Mouse (Mus musculus): ENCODE measurements around the gene Pimreg. TPM values are rescaled to one million over a fixed set of nuclear protein-coding genes. Genes with fewer than 3 reads are reported as not detected.
A peak's percentile ranks its signal among the peaks of the same experiment; 100 is the strongest.

Pimreg gene
- polyA plus RNA-seq, 1 experiment from 2014 or later, result 79.0 TPM

DNA sequence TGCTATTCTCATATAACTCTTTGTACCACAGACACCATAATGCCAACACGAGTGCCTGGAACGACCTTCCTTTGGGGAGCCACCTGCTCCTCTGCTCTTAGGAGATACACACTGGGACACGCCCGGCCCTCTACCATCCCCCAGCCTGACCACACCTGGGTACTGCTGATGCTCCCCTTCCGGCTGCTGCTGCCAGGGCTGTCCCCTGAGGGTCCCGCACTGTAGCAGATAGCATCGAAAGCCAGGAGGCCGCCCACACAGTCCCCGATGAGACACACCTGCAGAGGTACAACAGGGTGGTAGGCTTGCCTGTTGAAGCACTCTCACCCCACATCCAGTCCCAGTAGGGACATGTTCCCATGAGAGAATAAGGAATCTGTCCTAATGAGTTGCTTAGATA lies 28.9 kb downstream of the Pimreg start:
- no peak for ATAC-seq
- Histone ChIP-seq H3K27me3 (no peaks in the 10 kb centered on the region), H3K36me3 (no peaks in the 10 kb centered on the region), H3K4me3 (replicated peaks) (no peak overlapping the region), H3K9me3 (no peaks in the 10 kb centered on the region), H3K27ac (no peak overlapping the region), H3K9ac (replicated peaks) (no peak overlapping the region), H3K4me1 (replicated peaks) (peaks cover 16% of the 10 kb centered on the region; the same call in 1 of the 2 replicates), H3K4me2 (replicated peaks) (no peak overlapping the region)
- WGBS, result 83% methylated on average over 9 of the region's 9 CpGs

DNA sequence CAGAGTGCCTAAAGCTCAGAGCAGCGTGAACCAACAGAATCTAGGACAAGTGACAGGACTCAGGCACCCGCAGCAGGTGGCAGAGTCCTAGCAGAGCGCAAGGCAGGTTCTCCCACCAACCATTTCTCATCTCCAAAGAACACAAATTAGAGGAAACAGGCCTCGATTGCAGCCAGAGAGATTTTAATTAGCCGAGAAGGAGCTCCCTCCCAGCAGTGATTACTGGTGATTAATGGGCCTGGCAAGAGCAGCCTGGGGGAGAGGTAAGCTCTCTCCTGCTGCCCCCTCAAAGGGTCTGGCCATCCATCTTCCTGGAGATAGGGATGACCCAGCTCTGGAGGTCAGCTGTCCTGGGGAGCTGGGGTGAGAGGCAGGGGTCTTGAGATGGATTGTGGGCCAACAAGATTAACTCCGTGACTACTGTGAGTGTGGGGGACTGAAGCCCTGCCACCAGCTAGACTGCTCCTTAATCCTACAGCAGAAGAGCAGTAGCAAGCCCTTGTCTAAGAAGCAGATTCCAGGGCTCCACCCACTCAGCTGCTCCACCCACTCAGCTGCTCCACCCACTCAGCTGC lies 30.6 kb downstream of the Pimreg start:
- WGBS, result 51% methylated on average over 6 of the region's 6 CpGs
- Histone ChIP-seq H3K27me3 (no peaks in the 10 kb centered on the region), H3K4me1 (replicated peaks) (peaks cover 16% of the 10 kb centered on the region; the same call in 1 of the 2 replicates), H3K4me2 (replicated peaks) (no peak overlapping the region), H3K4me3 (replicated peaks) (no peak overlapping the region), H3K36me3 (no peaks in the 10 kb centered on the region), H3K9ac (replicated peaks) (no peak overlapping the region), H3K9me3 (no peaks in the 10 kb centered on the region), H3K27ac (no peak overlapping the region)
- no peak for ATAC-seq

DNA sequence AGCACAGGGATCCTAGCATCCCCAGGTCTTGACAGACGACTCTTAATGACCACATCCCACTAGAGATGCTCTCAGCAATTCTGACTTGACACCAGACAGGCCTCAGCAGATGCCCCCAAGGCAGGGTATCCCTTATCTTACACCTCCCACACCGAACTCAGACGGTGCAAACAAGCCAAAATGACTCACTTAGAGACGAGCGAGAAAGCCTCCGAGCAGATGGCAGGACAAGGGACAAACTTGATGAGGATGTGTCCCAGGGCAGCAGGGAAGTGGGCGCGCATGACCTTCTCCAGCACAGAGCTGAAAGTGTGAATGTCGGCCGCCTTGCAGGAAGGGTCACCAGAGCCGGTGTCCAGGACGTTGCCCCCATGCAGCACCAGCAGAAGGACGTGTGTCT lies 32.4 kb downstream of the Pimreg start:
- Histone ChIP-seq H3K4me1 (replicated peaks) (peaks cover 13% of the 10 kb centered on the region), H3K4me2 (replicated peaks) (no peak overlapping the region), H3K27ac (no peak overlapping the region), H3K4me3 (replicated peaks) (no peak overlapping the region), H3K9ac (replicated peaks) (no peak overlapping the region), H3K27me3 (no peaks in the 10 kb centered on the region), H3K36me3 (no peaks in the 10 kb centered on the region), H3K9me3 (no peaks in the 10 kb centered on the region)
- 89% methylated on average over 13 of the region's 13 CpGs for WGBS
- ATAC-seq, result no peak

DNA sequence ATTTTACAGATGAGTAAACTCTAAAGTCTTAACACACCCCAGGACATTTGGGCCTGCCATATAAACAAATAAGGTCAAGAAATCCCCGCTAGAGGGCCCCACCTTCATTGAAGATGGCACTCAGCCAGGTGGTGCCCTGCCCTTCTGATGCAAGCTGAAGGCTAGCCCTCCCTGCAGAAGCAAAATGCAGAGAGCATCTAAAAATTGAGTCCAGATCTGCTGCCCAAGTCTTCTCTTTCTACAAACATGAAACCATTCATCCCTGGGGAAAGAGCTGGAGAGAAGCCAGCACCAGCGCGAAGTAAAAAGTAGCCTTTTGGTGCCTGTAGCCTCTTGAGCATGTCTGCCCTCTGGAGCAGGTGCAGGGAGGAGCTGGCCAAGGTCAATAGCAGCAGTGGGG lies 36.2 kb downstream of the Pimreg start:
- no peak overlapping the region for H3K4me2 ChIP-seq (replicated peaks)

DNA sequence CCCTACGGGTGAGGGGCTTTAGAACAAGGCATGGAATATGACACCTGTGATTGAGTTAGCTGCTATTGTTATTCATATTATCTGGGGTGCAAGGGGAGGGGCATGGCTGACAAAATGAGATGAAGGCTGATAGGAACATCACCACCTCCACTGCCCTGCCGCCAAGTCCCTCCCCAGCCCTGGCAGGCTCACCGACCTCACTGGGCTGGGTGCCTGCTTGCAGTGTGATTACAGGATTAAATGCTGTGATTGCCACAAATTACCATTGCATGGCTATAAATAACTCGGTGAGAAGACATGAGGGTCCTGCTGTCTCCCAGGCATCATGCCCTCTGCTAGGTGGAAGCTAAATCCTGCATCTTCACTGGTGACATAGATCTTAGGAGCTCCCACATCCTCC lies 36.8 kb downstream of the Pimreg start:
- no peak overlapping the region for H3K27ac ChIP-seq

More for the DNA sequence above, 36.2 kb downstream of the Pimreg start:
- Histone ChIP-seq H3K27ac (no peak overlapping the region), H3K4me1 (replicated peaks) (peaks cover 7% of the 10 kb centered on the region; the same call in 1 of the 2 replicates), H3K9ac (replicated peaks) (no peak overlapping the region), H3K9me3 (no peaks in the 10 kb centered on the region), H3K27me3 (no peaks in the 10 kb centered on the region), H3K36me3 (no peaks in the 10 kb centered on the region), H3K4me3 (replicated peaks) (no peak overlapping the region)
- WGBS, result 59% methylated on average over 3 of the region's 3 CpGs
- no peak for ATAC-seq

DNA sequence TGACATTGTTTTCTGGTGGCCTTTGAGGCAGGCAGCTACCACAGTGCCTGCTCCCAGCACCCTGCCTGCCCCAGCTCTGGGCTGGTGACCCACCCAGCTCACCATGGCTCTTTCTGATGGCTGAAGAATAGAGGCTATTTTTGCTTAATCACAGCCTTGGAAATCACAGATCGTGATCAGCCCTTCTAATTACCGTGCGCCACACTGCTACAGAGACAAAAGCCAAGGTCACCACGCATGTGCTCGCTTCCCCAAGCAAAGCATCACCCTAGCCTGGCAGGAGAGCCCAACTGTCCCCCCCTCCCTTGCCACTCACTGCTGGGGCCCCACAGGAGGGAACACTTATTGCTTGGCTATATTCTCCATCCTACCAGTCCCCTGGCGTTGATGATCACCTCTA lies 38.6 kb downstream of the Pimreg start:
- Histone ChIP-seq H3K4me2 (replicated peaks) (no peak overlapping the region), H3K9me3 (no peaks in the 10 kb centered on the region), H3K27me3 (no peaks in the 10 kb centered on the region), H3K9ac (replicated peaks) (no peak overlapping the region), H3K4me1 (replicated peaks) (peaks cover 7% of the 10 kb centered on the region; the same call in 1 of the 2 replicates), H3K4me3 (replicated peaks) (no peak overlapping the region), H3K27ac (no peak overlapping the region), H3K36me3 (no peaks in the 10 kb centered on the region)
- WGBS, result 69% methylated on average over 6 of the region's 6 CpGs
- ATAC-seq, result no peak

More for the DNA sequence above, 36.8 kb downstream of the Pimreg start:
- Histone ChIP-seq H3K4me1 (replicated peaks) (peaks cover 7% of the 10 kb centered on the region; the same call in 1 of the 2 replicates), H3K36me3 (no peaks in the 10 kb centered on the region), H3K27me3 (no peaks in the 10 kb centered on the region), H3K4me3 (replicated peaks) (no peak overlapping the region), H3K4me2 (replicated peaks) (no peak overlapping the region), H3K9me3 (no peaks in the 10 kb centered on the region), H3K9ac (replicated peaks) (no peak overlapping the region)
- 27% methylated on average over 4 of the region's 4 CpGs for WGBS
- no peak for ATAC-seq

DNA sequence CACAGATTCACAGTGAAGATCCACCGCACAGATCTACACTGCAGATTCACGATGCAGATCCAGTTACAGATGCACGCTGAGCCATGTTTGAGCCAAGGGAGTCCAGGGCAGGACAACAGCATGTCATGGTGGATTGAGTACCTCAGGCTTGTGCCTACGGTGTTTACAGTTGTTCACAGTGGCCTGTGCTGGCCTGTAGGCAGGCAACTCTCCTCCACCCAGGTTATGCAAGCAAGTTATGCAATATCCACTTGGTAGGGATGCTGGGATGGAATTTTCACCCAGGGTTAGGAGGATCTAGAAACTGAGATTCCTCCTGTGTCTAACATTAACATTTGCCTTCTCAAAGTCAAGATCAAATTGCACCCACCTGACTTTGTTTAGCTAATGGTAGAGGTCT lies 40.8 kb downstream of the Pimreg start:
- Histone ChIP-seq H3K36me3 (no peaks in the 10 kb centered on the region), H3K9ac (replicated peaks) (no peak overlapping the region), H3K4me2 (replicated peaks) (no peak overlapping the region), H3K4me1 (replicated peaks) (peaks cover 23% of the 10 kb centered on the region), H3K27me3 (no peaks in the 10 kb centered on the region), H3K9me3 (no peaks in the 10 kb centered on the region), H3K4me3 (replicated peaks) (no peak overlapping the region), H3K27ac (no peak overlapping the region)
- ATAC-seq, result no peak
- 97% methylated on average over 4 of the region's 4 CpGs for WGBS

DNA sequence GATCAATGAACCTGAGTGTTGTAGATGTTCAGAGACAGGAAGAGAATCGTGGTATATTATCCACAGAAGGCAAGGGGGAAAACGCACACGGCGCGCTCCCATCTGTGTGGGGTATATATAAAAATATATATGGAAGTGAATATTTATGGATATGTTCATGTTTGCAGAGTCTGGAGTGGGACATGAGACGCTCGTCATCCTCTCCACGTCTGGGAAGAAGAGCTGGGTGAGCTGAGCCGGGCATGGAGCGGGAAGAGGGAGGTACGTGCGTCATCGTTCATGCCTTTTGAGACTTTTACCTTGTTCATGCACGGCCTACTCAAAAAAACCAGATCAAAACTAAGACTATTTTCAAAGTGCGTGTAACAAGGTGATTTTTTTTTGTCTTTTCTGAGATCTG lies 42.5 kb downstream of the Pimreg start:
- no peak for ATAC-seq
- no peak overlapping the region for H3K4me2 ChIP-seq (replicated peaks)
- H3K9ac ChIP-seq (replicated peaks), result no peak overlapping the region
- H3K27ac ChIP-seq, result no peak overlapping the region
- peaks cover 16% of the 10 kb centered on the region for H3K4me1 ChIP-seq (replicated peaks)
- no peaks in the 10 kb centered on the region for H3K36me3 ChIP-seq
- 94% methylated on average over 15 of the region's 15 CpGs for WGBS
- no peaks in the 10 kb centered on the region for H3K9me3 ChIP-seq
- H3K27me3 ChIP-seq, result no peaks in the 10 kb centered on the region
- H3K4me3 ChIP-seq (replicated peaks), result no peak overlapping the region

DNA sequence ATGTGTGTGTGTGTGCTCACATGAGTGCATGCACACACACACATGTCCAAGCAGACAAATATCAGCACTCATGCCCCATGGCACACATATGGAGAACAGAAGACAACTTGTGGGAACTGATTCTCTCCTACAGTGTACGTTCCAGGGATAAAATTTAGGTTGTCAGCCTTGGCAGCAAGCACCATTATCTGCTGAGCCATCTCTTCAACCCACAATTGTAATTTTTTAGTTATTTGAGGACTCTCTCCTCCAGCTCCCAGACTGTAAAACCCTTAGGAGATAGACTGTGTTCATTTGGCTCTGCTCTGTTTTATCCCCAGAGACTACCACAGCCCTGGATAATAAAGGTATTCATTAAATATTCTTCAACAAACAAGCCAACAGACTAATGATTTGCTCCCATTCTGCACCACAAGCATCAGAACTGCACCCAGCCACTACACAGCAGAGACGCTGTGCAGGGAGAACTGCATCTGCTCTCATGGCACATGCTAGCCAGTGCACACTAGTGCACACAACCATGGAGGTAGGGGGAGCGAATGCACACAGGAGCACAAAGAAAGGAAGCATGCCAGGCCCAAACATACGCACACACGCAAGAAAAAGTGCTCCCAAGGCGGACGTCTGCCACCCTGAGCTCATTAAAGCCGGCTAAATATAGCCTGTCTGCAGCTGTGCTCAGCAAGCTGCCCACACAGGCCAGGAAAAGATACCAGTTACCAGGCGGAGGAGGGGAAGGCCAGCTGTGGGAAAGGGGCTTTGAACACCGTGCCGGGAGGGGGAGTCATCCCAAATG lies 44.6 kb downstream of the Pimreg start:
- peaks cover 18% of the 10 kb centered on the region for H3K4me1 ChIP-seq (replicated peaks)
- H3K36me3 ChIP-seq, result no peaks in the 10 kb centered on the region
- H3K9ac ChIP-seq (replicated peaks), result peak overlapping the region; percentile 11; the same call in 1 of the 2 replicates
- H3K4me2 ChIP-seq (replicated peaks), result no peak overlapping the region
- peak overlapping the region; percentile 82 for H3K27ac ChIP-seq
- no peaks in the 10 kb centered on the region for H3K27me3 ChIP-seq
- WGBS, result 37% methylated on average over 11 of the region's 11 CpGs
- H3K9me3 ChIP-seq, result no peaks in the 10 kb centered on the region
- H3K4me3 ChIP-seq (replicated peaks), result no peak overlapping the region
- peak; percentile 80 for ATAC-seq

DNA sequence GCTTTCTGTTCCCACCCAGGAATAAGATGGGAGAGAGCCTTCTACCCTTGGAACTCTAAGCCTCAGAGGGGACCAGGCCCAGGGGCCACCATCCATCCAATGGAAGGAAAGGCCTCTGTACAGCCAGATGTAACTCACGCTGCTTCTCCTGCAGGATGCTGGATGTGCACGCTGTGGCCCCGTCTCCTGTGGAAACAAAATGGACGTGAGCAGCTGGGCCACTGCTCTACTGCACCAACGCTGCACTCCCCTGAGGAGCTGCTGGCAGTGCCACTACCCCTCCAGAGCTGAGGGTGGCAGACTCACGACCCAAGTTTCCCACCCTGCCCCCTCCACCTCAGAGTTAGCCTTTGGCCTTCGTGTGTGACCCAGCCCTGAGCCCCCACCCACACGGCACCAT lies 50.6 kb downstream of the Pimreg start:
- WGBS, result 80% methylated on average over 8 of the region's 8 CpGs
- no peak overlapping the region for H3K9ac ChIP-seq (replicated peaks)
- no peak overlapping the region for H3K4me2 ChIP-seq (replicated peaks)
- no peaks in the 10 kb centered on the region for H3K27me3 ChIP-seq
- no peak overlapping the region for H3K27ac ChIP-seq
- H3K36me3 ChIP-seq, result no peaks in the 10 kb centered on the region
- no peaks in the 10 kb centered on the region for H3K9me3 ChIP-seq
- peaks cover 24% of the 10 kb centered on the region for H3K4me1 ChIP-seq (replicated peaks)
- H3K4me3 ChIP-seq (replicated peaks), result no peak overlapping the region
- ATAC-seq, result no peak

DNA sequence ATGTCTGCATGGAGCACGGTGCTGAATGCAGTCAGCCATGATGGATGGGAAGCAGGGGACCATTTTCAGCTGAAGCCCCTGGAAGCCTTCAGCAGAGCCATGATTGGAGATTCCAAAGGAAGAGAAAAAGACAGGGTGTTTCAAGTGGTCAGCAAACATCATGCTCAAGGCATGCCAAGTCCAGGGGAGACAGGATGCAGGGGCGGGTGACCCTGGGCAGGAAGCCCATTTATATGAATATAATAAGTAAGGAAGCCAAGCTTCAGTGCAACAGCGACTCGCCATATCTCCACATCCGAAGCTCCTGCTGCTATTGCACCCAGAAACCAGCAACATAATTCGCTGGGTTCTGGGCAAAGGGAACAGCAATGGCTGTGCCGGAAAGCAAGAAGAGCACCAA lies 52.6 kb downstream of the Pimreg start:
- Histone ChIP-seq H3K4me3 (replicated peaks) (no peak overlapping the region), H3K4me1 (replicated peaks) (peaks cover 31% of the 10 kb centered on the region), H3K27ac (no peak overlapping the region), H3K36me3 (no peaks in the 10 kb centered on the region), H3K9ac (replicated peaks) (no peak overlapping the region), H3K4me2 (replicated peaks) (no peak overlapping the region), H3K27me3 (no peaks in the 10 kb centered on the region), H3K9me3 (no peaks in the 10 kb centered on the region)
- 88% methylated on average over 7 of the region's 7 CpGs for WGBS
- no peak for ATAC-seq

DNA sequence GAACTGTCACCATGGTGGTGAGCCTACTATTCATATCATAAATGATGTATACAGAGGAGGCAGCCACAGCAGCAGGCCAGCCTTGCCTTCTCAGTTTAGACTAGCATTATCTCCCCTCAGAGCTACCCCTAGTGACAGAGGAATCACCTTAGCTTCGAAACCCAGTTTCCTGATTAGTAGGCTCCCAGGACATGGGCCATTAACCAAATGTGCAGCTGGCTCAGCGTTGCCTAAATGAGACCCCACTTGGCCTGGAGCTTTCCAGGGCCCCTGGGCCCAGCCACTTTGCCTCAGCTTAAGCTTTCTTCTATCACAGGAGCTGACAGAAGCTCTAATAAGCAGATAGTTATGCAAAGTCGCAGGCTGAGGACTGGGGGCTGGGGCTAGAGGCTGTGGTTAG lies 54.2 kb downstream of the Pimreg start:
- Histone ChIP-seq H3K27ac (peak overlapping the region; percentile 47), H3K4me3 (replicated peaks) (no peak overlapping the region), H3K9me3 (no peaks in the 10 kb centered on the region), H3K4me1 (replicated peaks) (peaks cover 29% of the 10 kb centered on the region), H3K4me2 (replicated peaks) (no peak overlapping the region), H3K9ac (replicated peaks) (no peak overlapping the region), H3K36me3 (no peaks in the 10 kb centered on the region), H3K27me3 (no peaks in the 10 kb centered on the region)
- WGBS, result 38% methylated on average over 3 of the region's 3 CpGs
- ATAC-seq, result peak; percentile 65; the same call in 1 of the 2 replicates
